Mouse (Mus musculus): Measurements from ENCODE around the gene Stum.

Gene Stum

GRCm38 (mm10) chr1:180492777-180493176 lies 9.5 kb upstream of the Stum start:
- DNase-seq (ENCODE audit: low spot score), result no peak

GRCm38 (mm10) chr1:180485346-180485745 lies 2.0 kb upstream of the Stum start:
- DNase-seq (ENCODE audit: low spot score), result no peak

GRCm38 (mm10) chr1:180482840-180483398 lies 385 bp downstream of the Stum start:
- no peak for DNase-seq (ENCODE audit: low spot score)

GRCm38 (mm10) chr1:180481956-180482355 lies 1.3 kb downstream of the Stum start:
- peak; percentile 25 for DNase-seq (ENCODE audit: low spot score)

GRCm38 (mm10) chr1:180481331-180481730 lies 2.0 kb downstream of the Stum start:
- DNase-seq (ENCODE audit: low spot score), result no peak

GRCm38 (mm10) chr1:180480325-180480724 lies 3.0 kb downstream of the Stum start:
- no peak for DNase-seq (ENCODE audit: low spot score)

GRCm38 (mm10) chr1:180473566-180473965 lies 9.7 kb downstream of the Stum start:
- DNase-seq (ENCODE audit: low spot score), result no peak

- no peak for DNase-seq (ENCODE audit: low spot score)
Measured at GRCm38 (mm10) chr1:180468004-180468403, 15.3 kb downstream of the Stum start.

- no peak for DNase-seq (ENCODE audit: low spot score)
Measured at GRCm38 (mm10) chr1:180465620-180466019, 17.7 kb downstream of the Stum start.

GRCm38 (mm10) chr1:180464357-180464756 lies 18.9 kb downstream of the Stum start:
- DNase-seq (ENCODE audit: low spot score), result no peak

GRCm38 (mm10) chr1:180462983-180463475 lies 20.3 kb downstream of the Stum start:
- no peak for DNase-seq (ENCODE audit: low spot score)

- DNase-seq (ENCODE audit: low spot score), result no peak
Measured at GRCm38 (mm10) chr1:180462396-180462795, 20.9 kb downstream of the Stum start.

- DNase-seq (ENCODE audit: low spot score), result no peak
Measured at GRCm38 (mm10) chr1:180460721-180461120, 22.6 kb downstream of the Stum start.

GRCm38 (mm10) chr1:180458680-180459079 lies 24.6 kb downstream of the Stum start:
- DNase-seq (ENCODE audit: low spot score), result no peak

GRCm38 (mm10) chr1:180458274-180458673 lies 25.0 kb downstream of the Stum start:
- DNase-seq (ENCODE audit: low spot score), result no peak

- no peak for DNase-seq (ENCODE audit: low spot score)
Measured at GRCm38 (mm10) chr1:180449641-180450040, 33.7 kb downstream of the Stum start.

GRCm38 (mm10) chr1:180444411-180444810 lies 38.9 kb downstream of the Stum start:
- DNase-seq (ENCODE audit: low spot score), result no peak

GRCm38 (mm10) chr1:180439496-180439895 lies 43.8 kb downstream of the Stum start:
- DNase-seq (ENCODE audit: low spot score), result no peak

GRCm38 (mm10) chr1:180434925-180435324 lies 48.4 kb downstream of the Stum start:
- peak; percentile 73 for DNase-seq (ENCODE audit: low spot score)

- peak; percentile 92 for DNase-seq (ENCODE audit: low spot score)
Measured at GRCm38 (mm10) chr1:180433796-180434566, 49.3 kb downstream of the Stum start.

GRCm38 (mm10) chr1:180433098-180433538 lies 50.2 kb downstream of the Stum start:
- DNase-seq (ENCODE audit: low spot score), result peak; percentile 69

- no peak for DNase-seq (ENCODE audit: low spot score)
Measured at GRCm38 (mm10) chr1:180431833-180432232, 51.5 kb downstream of the Stum start.

GRCm38 (mm10) chr1:180429819-180430218 lies 53.5 kb downstream of the Stum start:
- no peak for DNase-seq (ENCODE audit: low spot score)

All from retina, embryonic 14.5 days (tissue).